Mouse (Mus musculus) brain, embryonic 14.5 days (tissue): ENCODE results near the gene 2010111I01Rik. TPM values are rescaled to one million over a fixed set of nuclear protein-coding genes. Genes with fewer than 3 reads are reported as not detected.
A peak's percentile ranks its signal among the peaks of the same experiment; 100 is the strongest.

Experiments used
- DNase-seq: peaks from one replicate; pipeline ENCODE4 v3.0.0-alpha.2; 2011; ENCODE audit warnings: low read depth
- CTCF ChIP-seq: fragments of 200-500 bp; IDR thresholded peaks from 2 replicates; pipeline ENCODE4 v1.5.1; 2012; ENCODE audit warnings: inconsistent platforms, mild to moderate bottlenecking, moderate library complexity, borderline replicate concordance; ENCODE audit not compliant: insufficient read depth, insufficient read length; ENCODE audit errors: extremely low read depth
- POLR2A ChIP-seq: fragments of 200-500 bp; IDR thresholded peaks from 2 replicates; pipeline ENCODE4 v1.6.1; 2012; ENCODE audit warnings: mild to moderate bottlenecking, inconsistent platforms, borderline replicate concordance; ENCODE audit not compliant: poor library complexity, insufficient read depth, insufficient read length, severe bottlenecking; ENCODE audit errors: extremely low read depth
- polyA plus RNA-seq: library from polyadenylated mRNA; depleted of rRNA; stranded (reverse); fragments of >200 nt; gene quantifications from 2 replicates; pipeline ENCODE4 v1.2.3, GENCODE M21; 2012

The 2010111I01Rik gene
- polyA plus RNA-seq, 1 experiment, result 27.2 TPM

GRCm38 (mm10) chr13:62963358-62963757 is 1.3 kb upstream of the 2010111I01Rik start:
- no peak for TF ChIP-seq POLR2A
- no peak for TF ChIP-seq CTCF

GRCm38 (mm10) chr13:62968223-62968622 is 3.5 kb downstream of the 2010111I01Rik start:
- DNase-seq, result no peak
- no peak for TF ChIP-seq POLR2A
- TF ChIP-seq CTCF, result no peak

More at GRCm38 (mm10) chr13:62963358-62963757, 1.3 kb upstream of the 2010111I01Rik start:
- no peak for DNase-seq

GRCm38 (mm10) chr13:62970515-62971269 is 6.0 kb downstream of the 2010111I01Rik start:
- DNase-seq, result no peak
- TF ChIP-seq CTCF (no peak), POLR2A (no peak)

- TF ChIP-seq CTCF (no peak), POLR2A (no peak)
- DNase-seq, result no peak
Measured at GRCm38 (mm10) chr13:62972403-62972802, 7.7 kb downstream of the 2010111I01Rik start.

GRCm38 (mm10) chr13:62973111-62973510 is 8.4 kb downstream of the 2010111I01Rik start:
- TF ChIP-seq CTCF, result no peak
- TF ChIP-seq POLR2A, result no peak
- no peak for DNase-seq

GRCm38 (mm10) chr13:62978104-62978503 is 13.4 kb downstream of the 2010111I01Rik start:
- DNase-seq, result no peak
- TF ChIP-seq POLR2A, result no peak
- no peak for TF ChIP-seq CTCF

GRCm38 (mm10) chr13:62978784-62979183 is 14.1 kb downstream of the 2010111I01Rik start:
- TF ChIP-seq POLR2A (no peak), CTCF (no peak)
- no peak for DNase-seq

- no peak for DNase-seq
Measured at GRCm38 (mm10) chr13:62979215-62979614, 14.5 kb downstream of the 2010111I01Rik start.

GRCm38 (mm10) chr13:62980131-62980530 is 15.4 kb downstream of the 2010111I01Rik start:
- no peak for DNase-seq
- TF ChIP-seq POLR2A (no peak), CTCF (no peak)

More at GRCm38 (mm10) chr13:62979215-62979614, 14.5 kb downstream of the 2010111I01Rik start:
- TF ChIP-seq CTCF (no peak), POLR2A (no peak)

- DNase-seq, result no peak
- TF ChIP-seq CTCF (no peak), POLR2A (no peak)
Measured at GRCm38 (mm10) chr13:62984485-62984884, 19.8 kb downstream of the 2010111I01Rik start.

GRCm38 (mm10) chr13:62989891-62990490 is 25.3 kb downstream of the 2010111I01Rik start:
- TF ChIP-seq CTCF (no peak), POLR2A (no peak)
- DNase-seq, result peak; percentile 14

- no peak for TF ChIP-seq CTCF
- TF ChIP-seq POLR2A, result no peak
- DNase-seq, result no peak
Measured at GRCm38 (mm10) chr13:62993543-62994477, 29.1 kb downstream of the 2010111I01Rik start.
